In genomic region chr12:113132567-113132966, GRCm38 (mm10) we compare ENCODE assay signal across 11 mouse cellular contexts. TPM values are rescaled to one million over a fixed set of nuclear protein-coding genes. Genes with fewer than 3 reads are reported as not detected.
DNase-seq lines count a peak whose midpoint lies in the region; ATAC-seq and TF ChIP-seq lines count a peak whose summit lies in the region.
"Had no signal": no experiment of that assay in that cellular context is flagged by ENCODE, and none has a peak within 500 bp of the region (broad histone marks: within the 10 kb centered on the region; RNA-seq: fewer than 3 reads in every experiment).

No protein-coding gene starts in this region.

- H3K9ac ChIP-seq in heart, embryonic 15.5 days: 0 out of 2 replicates have a peak overlapping the region, but pooled peaks have one; percentile 29
- H3K9ac ChIP-seq: hindbrain, embryonic 15.5 days had no signal

- TF ChIP-seq POLR2A in lung, adult 2 months (IDR thresholded peaks at IDR 0.05; ENCODE audit: borderline replicate concordance, extremely low read depth, low read depth, low read length): 0 out of 2 replicates have a peak, but pooled peaks have one; percentile 43

- H3K9me3 ChIP-seq in heart, embryonic 15.5 days (replicated peaks): no peaks in the 10 kb centered on the region
- H3K9me3 ChIP-seq: hindbrain, embryonic 15.5 days; midbrain, embryonic 10.5 days had no signal

- peaks cover 60% of the 10 kb centered on the region for H3K4me1 ChIP-seq in heart, embryonic 15.5 days (replicated peaks)
- peaks cover 30% of the 10 kb centered on the region for H3K4me1 ChIP-seq in lung, adult 2 months (ENCODE audit: control insufficient read depth, insufficient read depth, low read length)
- H3K4me1 ChIP-seq: hindbrain, embryonic 15.5 days had no signal

- WGBS in heart, embryonic 15.5 days: 26% methylated on average over 2 of the region's 2 CpGs
- WGBS in lung, adult 2 months: 15% methylated on average over 2 of the region's 2 CpGs

- H3K4me2 ChIP-seq in heart, embryonic 15.5 days: no peak overlapping the region
- H3K4me2 ChIP-seq: hindbrain, embryonic 15.5 days had no signal

- H3K27me3 ChIP-seq in Patski: no peaks in the 10 kb centered on the region
- H3K27me3 ChIP-seq in heart, embryonic 15.5 days: no peaks in the 10 kb centered on the region
- H3K27me3 ChIP-seq: hindbrain, embryonic 15.5 days had no signal

- peak; percentile 55 for ATAC-seq in Patski
- peak; percentile 94 for ATAC-seq in heart, embryonic 15.5 days (replicated peaks; ENCODE audit: insufficient number of reproducible peaks, insufficient read depth, low FRiP score, low read depth)
- no peak for ATAC-seq in megakaryocyte-erythroid progenitor cell, adult 5-6 weeks (replicated peaks; ENCODE audit: low FRiP score, low TSS enrichment, poor library complexity, severe bottlenecking)

- peak overlapping the region; percentile 93 for H3K27ac ChIP-seq in heart, embryonic 15.5 days
- H3K27ac ChIP-seq: hindbrain, embryonic 15.5 days; midbrain, embryonic 10.5 days had no signal

- DNase-seq in gastrocnemius, adult 18-20 months (ENCODE audit: low spot score): peak; percentile 67
- no peak for DNase-seq in gastrocnemius, postnatal 10 days
- DNase-seq in Patski (ENCODE audit: low read depth, low spot score): no peak
- peak; percentile 86 for DNase-seq in lung, adult 2 months
- no peak for DNase-seq in urinary bladder, adult 2 months (ENCODE audit: low spot score)
- DNase-seq in frontal cortex, postnatal 36 days (ENCODE audit: low spot score in 2 of 2): no peak
- DNase-seq: cerebellum, adult 11 months had no signal

- POLR2A ChIA-PET in Patski (lab: Charles Lee): no interaction called here

- H3K36me3 ChIP-seq in heart, embryonic 15.5 days: peaks cover 78% of the 10 kb centered on the region

- in situ Hi-C loops in Patski (cut with MboI; ENCODE audit: low pct_unique_long_range_greater_than_20kb): no loop called here

- CTCF ChIA-PET in Patski (lab: Charles Lee): no interaction called here

- no peak overlapping the region for H3K4me3 ChIP-seq in heart, embryonic 15.5 days
- H3K4me3 ChIP-seq in lung, adult 2 months (replicated peaks; ENCODE audit: extremely low read depth, low read depth, low read length): no peak overlapping the region
- H3K4me3 ChIP-seq: hindbrain, embryonic 15.5 days; midbrain, embryonic 10.5 days had no signal

- TF ChIP-seq CTCF in Patski (IDR thresholded peaks at IDR 0.05): no peak
- no peak for TF ChIP-seq CTCF in lung, adult 2 months (IDR thresholded peaks at IDR 0.05; ENCODE audit: insufficient read depth, low read length)

RNA-seq across cellular contexts. Expression of gene Crip2, which starts 7.5 kb away (rescaled TPM):
- total RNA-seq in gastrocnemius, adult 18-20 months (2021): 10 to 100 TPM; 28.2 to 43.8 TPM
- 100 to 1,000 TPM in 1 of 2 experiments, 10 to 100 TPM in 1; 94.0 to 102 TPM for total RNA-seq in gastrocnemius, postnatal 10 days (2021)
- polyA plus RNA-seq in Patski (2021): 101 TPM
- 1,571 and 1,711 TPM in 2 replicates for polyA plus RNA-seq in heart, embryonic 15.5 days (2015; fragmentation: Nextera tagmentation; extraction: Ambion mirVana)
- polyA plus RNA-seq in lung, adult 2 months (2012; rRNA removed): 1,334 and 1,488 TPM in 2 replicates
- total RNA-seq in megakaryocyte-erythroid progenitor cell, adult 5-6 weeks (2014; fragmentation: Nextera tagmentation): 26.1 and 45.9 TPM in 2 replicates
- 11.6 and 18.2 TPM in 2 replicates for total RNA-seq in megakaryocyte-erythroid progenitor cell, adult 5-6 weeks (2017)
- polyA plus RNA-seq in urinary bladder, adult 2 months (2012; rRNA removed): 303 and 339 TPM in 2 replicates

RNA-seq across cellular contexts. Expression of gene Crip1, which starts 13.5 kb away (rescaled TPM):
- total RNA-seq in gastrocnemius, adult 18-20 months (2021): 100 to 1,000 TPM in 1 of 2 experiments, 10 to 100 TPM in 1; 65.3 to 100 TPM
- 100 to 1,000 TPM; 143 to 189 TPM for total RNA-seq in gastrocnemius, postnatal 10 days (2021)
- 0.17 TPM for polyA plus RNA-seq in Patski (2021)
- polyA plus RNA-seq in heart, embryonic 15.5 days (2015; fragmentation: Nextera tagmentation; extraction: Ambion mirVana): 646 and 685 TPM in 2 replicates
- 746 and 1,492 TPM in 2 replicates for polyA plus RNA-seq in lung, adult 2 months (2012; rRNA removed)
- 248 and 286 TPM in 2 replicates for total RNA-seq in megakaryocyte-erythroid progenitor cell, adult 5-6 weeks (2014; fragmentation: Nextera tagmentation)
- total RNA-seq in megakaryocyte-erythroid progenitor cell, adult 5-6 weeks (2017): 191 and 258 TPM in 2 replicates
- 805 and 1,244 TPM in 2 replicates for polyA plus RNA-seq in urinary bladder, adult 2 months (2012; rRNA removed)

RNA-seq across cellular contexts. Expression of gene Tedc1, which starts 23.7 kb away (rescaled TPM):
- not detected for total RNA-seq in gastrocnemius, adult 18-20 months (2021)
- 1 to 10 TPM; 2.0 to 2.5 TPM for total RNA-seq in gastrocnemius, postnatal 10 days (2021)
- 9.7 TPM for polyA plus RNA-seq in Patski (2021)
- polyA plus RNA-seq in heart, embryonic 15.5 days (2015; fragmentation: Nextera tagmentation; extraction: Ambion mirVana): 15.4 and 31.7 TPM in 2 replicates
- polyA plus RNA-seq in lung, adult 2 months (2012; rRNA removed): 2.9 and 4.2 TPM in 2 replicates
- total RNA-seq in megakaryocyte-erythroid progenitor cell, adult 5-6 weeks (2014; fragmentation: Nextera tagmentation): 13.5 and 29.1 TPM in 2 replicates
- total RNA-seq in megakaryocyte-erythroid progenitor cell, adult 5-6 weeks (2017): 10.7 and 15.7 TPM in 2 replicates
- 1.3 TPM in 2 replicates for polyA plus RNA-seq in urinary bladder, adult 2 months (2012; rRNA removed)

RNA-seq across cellular contexts. Expression of gene Mta1, which starts 34.5 kb away (rescaled TPM):
- 10 to 100 TPM; 38.0 to 41.7 TPM for total RNA-seq in gastrocnemius, adult 18-20 months (2021)
- 10 to 100 TPM; 46.0 to 52.0 TPM for total RNA-seq in gastrocnemius, postnatal 10 days (2021)
- 95.8 TPM for polyA plus RNA-seq in Patski (2021)
- 11.3 and 11.4 TPM in 2 replicates for polyA plus RNA-seq in heart, embryonic 15.5 days (2015; fragmentation: Nextera tagmentation; extraction: Ambion mirVana)
- polyA plus RNA-seq in lung, adult 2 months (2012; rRNA removed): 77.4 and 85.3 TPM in 2 replicates
- 131 and 142 TPM in 2 replicates for total RNA-seq in megakaryocyte-erythroid progenitor cell, adult 5-6 weeks (2014; fragmentation: Nextera tagmentation)
- total RNA-seq in megakaryocyte-erythroid progenitor cell, adult 5-6 weeks (2017): 30.7 and 54.1 TPM in 2 replicates
- polyA plus RNA-seq in urinary bladder, adult 2 months (2012; rRNA removed): 43.1 and 55.5 TPM in 2 replicates

RNA-seq across cellular contexts. Expression of gene Tmem121, which starts 53.2 kb away (rescaled TPM):
- total RNA-seq in gastrocnemius, adult 18-20 months (2021): under 1 TPM in 1 of 2 experiments, not detected in 1; 0.14 TPM
- total RNA-seq in gastrocnemius, postnatal 10 days (2021): 1 to 10 TPM in 1 of 2 experiments, under 1 TPM in 1; 0.85 to 1.5 TPM
- polyA plus RNA-seq in Patski (2021): 12.3 TPM
- polyA plus RNA-seq in heart, embryonic 15.5 days (2015; fragmentation: Nextera tagmentation; extraction: Ambion mirVana): 2.0 and 7.8 TPM in 2 replicates
- polyA plus RNA-seq in lung, adult 2 months (2012; rRNA removed): 0.52 and 0.60 TPM in 2 replicates
- total RNA-seq in megakaryocyte-erythroid progenitor cell, adult 5-6 weeks (2014; fragmentation: Nextera tagmentation): 0.22 and 0.74 TPM in 2 replicates
- not detected in 2 replicates for total RNA-seq in megakaryocyte-erythroid progenitor cell, adult 5-6 weeks (2017)
- polyA plus RNA-seq in urinary bladder, adult 2 months (2012; rRNA removed): 0.69 and 0.98 TPM in 2 replicates

Comparison
In these comparisons a context has a peak if more than half of its experiments do, and no peak if none do; other contexts are left out.
1. DNase-seq: peak in gastrocnemius, adult 18-20 months (single experiment) and lung, adult 2 months (single experiment); none in gastrocnemius, postnatal 10 days (single experiment), Patski (single experiment), urinary bladder, adult 2 months (single experiment) and frontal cortex, postnatal 36 days (0 of 2).
2. RNA of gene Crip1, which starts 13.5 kb away (polyA plus RNA-seq): 746 to 1,492 TPM in lung, adult 2 months, 805 to 1,244 TPM in urinary bladder, adult 2 months and 646 to 685 TPM in heart, embryonic 15.5 days; 0.17 TPM in Patski (single experiment); every median in the first group is over 100 times any median in the second.